Mouse (Mus musculus) brain, embryonic 18.5 days (tissue): ENCODE results near the gene Spata19.

Source experiments
- DNase-seq: peaks from one replicate; pipeline ENCODE4 v3.0.0-alpha.2; 2012; ENCODE audit warnings: low read depth, low spot score

The Spata19 gene

DNA sequence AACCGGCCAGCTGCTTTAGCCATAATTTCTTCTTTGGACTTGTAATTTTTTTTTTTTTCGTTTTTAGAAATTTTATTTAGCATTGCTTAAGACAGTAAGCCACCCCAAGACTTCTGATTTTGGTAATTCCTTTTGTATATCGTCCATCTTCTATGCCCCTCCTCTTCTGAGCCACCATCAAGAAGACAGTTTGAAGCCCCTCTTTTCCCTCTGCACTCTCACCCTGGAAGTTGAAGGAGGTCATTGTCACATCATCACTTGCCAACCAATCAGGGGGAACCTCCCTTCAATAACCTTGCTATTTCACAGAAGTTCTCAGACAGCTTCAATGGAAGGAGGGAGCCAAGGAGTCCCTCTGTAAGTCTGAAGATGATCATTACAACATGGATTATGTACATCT is at the start of gene Spata19:
Gene Spata19, plus strand, starts transcription at position 301 of the 400 bp plus-strand sequence.
- DNase-seq: no peak

DNA sequence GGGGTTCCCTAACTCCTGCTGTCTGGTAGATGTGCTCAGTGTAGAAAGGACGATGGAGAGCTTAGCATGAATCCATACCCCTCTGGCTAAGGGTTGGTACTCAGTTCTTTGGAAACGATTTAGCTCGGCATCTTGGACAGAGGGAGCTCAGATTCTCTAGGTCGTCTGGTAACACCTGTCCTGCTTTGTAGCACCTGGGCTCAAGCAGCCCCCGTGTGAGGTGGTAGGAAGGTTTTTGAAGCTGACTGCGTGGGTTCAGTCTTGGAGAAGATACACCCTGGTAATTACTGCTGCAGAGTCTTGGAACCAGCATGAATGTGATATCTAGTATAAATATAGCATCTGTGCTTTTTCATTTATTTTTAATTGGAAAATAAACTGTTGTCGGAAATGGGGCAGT is 43.5 kb upstream of the Spata19 start:
- no peak for DNase-seq

DNA sequence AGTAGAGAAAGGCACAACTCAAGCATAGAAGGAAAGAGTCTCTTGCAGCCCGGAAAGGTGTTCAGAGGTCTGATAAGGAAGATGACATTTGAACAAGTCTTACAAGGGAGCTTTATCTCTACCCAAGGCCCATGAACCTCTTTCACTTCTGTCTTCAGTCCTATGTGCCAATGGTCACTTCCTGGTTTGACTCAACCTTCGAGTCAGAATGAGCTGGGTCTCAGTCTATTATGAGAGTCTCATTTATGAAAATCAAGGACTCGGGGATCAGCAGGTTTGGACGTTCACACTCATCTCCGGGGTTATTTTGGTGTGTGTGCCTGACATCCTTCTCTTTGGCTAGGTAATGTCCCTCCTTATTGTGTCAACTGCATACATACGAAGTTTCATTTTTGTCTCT is 38.7 kb upstream of the Spata19 start:
- no peak for DNase-seq

DNA sequence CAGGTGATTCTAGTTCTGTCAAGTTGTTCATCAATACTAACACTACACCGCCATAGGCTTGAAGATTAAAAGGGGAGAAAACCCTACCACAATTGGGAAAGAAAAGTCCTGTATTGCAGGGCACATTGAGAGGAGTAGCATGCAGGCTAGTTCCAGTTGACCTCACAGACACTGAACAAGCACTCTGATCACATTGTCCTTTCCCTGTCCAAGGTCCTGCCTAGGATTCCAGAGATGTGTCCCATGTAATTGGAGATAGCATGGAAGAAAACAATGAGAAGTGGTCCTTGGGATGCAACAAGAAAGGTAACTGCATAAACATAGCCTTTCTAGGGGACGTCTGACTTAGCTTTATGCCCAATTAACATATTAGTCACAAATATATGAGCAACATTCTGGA is 29.4 kb upstream of the Spata19 start:
- DNase-seq: no peak

DNA sequence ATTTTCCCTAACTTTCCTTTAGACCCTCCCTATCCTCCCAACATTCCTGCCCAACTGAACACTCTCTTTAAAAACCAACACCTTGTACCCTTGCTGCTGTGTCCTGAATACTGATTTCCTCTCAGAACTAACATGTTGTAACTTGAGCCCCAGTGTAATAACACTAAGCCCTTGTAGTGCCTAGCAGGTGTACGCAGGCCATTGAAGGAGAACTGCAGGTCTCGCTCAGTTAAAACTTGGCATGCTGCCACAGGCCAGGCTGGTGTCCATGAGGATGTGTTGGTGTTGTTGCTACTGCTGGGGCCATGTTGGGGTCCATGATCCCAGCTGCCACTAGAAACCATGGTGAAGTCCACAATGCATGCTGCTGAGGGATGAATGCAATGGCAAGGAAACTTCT is 27.5 kb upstream of the Spata19 start:
- no peak for DNase-seq

DNA sequence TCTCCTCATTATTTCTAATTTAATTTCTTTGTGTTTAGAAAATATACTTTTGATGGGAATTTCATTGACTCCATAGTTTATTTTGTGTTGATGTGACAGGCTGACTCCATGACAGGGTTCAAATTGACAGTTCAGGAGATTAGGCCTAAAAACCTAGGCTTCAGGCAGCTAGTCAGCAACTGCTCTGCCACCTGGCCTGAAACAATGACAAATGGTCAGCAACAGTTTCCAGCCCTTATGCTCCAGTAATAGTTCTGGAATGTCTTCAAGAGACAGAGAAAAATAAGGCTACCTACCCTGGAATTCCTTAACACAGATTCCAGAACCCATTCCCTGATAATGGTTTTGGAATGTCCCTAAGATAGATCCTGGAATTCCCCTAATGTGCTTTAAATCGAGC is 20.9 kb upstream of the Spata19 start:
- no peak for DNase-seq

DNA sequence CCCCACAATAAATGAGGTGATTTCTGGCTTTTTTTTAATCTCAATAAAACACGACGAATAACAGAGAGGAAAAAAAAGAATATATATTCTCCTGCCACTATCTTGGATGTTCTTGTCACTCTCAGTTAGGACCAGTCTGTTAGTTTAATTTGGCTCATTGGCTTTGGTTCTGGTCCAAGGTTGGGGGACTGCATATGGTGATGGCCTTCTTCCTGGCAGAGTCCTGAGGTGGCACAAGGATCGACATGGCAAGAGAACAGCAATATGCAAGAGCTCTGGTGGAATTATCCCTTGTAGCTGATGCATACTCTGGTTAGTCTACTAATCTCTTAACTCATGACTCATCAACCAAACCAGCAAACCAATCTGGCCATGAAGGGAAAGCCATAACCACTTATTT is 9.6 kb upstream of the Spata19 start:
- DNase-seq: no peak

DNA sequence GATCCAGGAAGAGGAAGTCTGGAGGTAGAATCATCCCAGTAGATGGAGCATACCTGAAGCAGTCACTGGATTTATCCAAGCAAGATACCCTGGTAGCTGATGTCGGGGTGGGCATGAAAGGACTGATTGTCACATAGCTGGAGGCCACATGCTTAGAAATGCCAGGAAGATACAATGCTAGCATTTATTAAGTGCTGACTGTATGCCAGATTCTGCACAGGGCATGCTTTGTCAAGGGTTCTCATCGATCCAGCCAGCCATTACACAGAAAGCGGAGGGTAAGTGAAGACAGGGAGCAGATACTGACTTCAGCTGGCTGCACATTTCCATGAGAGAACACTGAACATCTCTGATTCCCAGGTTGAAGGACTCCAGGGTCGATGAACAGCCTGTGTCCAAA is 4.6 kb downstream of the Spata19 start:
- no peak for DNase-seq

DNA sequence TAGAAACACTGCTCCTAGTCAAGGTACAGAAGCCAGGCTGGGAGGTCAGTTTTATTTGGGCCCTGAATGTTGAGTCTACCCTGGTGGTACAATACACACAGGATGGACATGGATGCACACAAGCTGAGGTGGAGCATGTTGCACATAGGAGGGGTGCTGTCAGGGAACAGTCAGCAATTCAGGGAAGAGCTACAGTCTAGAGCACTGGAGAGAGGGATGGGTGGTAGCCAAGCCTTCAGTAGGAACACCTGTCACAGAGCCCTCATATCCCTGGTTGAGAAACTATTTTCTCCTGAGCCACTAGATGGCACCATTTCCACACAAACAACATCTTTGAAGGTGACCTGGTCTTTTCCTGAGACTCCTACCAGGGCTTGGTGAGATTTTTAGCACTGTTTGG is 13.1 kb downstream of the Spata19 start:
- peak; percentile 56 for DNase-seq

DNA sequence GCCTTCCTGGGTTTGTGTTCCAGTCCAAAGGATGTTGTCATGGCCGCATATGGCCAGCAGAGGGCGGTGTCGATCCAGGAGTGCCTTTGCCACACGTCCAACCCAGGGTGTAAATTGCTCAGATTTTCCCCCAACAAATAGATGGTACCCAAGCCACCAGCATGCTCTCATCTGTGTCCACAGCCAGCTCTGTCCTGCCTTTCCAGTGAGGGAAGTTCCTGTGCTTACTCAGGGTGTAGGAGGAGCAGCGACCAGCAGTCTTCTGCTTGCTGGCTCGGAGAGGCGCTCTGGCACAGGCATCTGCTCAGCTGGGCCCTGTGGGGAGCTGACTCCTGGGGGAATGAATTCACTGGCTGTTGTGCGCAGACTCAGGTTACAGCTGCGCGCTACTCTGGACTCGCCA is 17.5 kb downstream of the Spata19 start:
- DNase-seq: peak; percentile 39

DNA sequence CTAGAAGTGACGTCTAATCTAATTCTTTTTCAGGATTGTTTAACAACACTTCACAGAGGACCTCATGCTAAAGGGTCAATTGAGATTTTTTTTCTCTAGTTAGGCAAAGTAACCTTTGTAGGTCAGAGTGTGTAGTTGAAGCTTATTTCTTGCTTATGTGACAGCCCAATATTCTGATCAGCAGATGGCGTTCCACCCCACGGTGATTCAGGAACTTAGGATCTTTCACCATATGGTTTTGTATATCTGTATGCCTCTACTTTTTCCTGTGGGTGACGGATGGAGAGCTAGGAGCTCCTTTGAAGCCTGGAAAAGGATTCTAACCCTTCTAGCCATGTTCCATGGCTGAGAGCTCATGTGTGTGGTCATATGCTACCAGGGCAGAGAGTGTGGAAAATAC is 27.9 kb downstream of the Spata19 start:
- no peak for DNase-seq

DNA sequence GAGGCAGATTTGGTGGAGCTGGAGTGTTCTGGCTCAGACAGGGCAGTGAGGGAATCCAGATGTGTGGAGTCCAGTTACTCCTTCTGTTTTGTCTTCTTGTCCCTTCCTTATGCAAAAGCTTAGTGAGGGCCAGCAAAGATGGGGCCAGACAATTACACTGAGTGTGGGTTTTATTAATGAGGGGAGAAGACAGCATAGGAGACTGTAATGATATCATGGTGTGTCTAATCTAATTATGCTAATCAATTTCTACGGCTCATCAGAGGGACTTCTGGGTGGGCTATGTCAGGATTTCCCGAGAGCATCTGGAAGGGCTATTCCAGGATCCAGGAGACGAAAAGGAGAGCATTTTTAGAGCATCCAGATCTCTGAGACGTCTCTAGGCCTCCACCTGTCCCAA is 32.0 kb downstream of the Spata19 start:
- DNase-seq: no peak

DNA sequence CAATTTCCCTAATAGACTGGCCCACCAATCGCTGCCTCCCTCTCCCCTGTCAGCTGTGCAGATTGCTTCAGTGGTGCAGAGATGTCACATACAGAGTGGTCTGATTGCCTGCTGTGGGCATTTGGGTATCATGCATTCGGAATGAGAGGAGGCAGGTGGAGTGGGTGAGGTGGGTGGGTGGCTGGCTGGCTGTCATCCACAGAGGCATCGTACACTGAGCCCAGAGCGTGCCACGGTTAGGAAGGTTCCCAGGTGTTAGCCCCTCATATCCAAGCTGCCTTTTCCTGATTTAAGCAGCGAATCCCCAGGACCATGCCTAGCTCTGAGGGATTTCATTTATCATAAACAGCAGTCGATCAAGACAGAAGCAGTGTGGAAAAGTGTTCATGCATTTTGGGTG is 36.7 kb downstream of the Spata19 start:
- no peak for DNase-seq

DNA sequence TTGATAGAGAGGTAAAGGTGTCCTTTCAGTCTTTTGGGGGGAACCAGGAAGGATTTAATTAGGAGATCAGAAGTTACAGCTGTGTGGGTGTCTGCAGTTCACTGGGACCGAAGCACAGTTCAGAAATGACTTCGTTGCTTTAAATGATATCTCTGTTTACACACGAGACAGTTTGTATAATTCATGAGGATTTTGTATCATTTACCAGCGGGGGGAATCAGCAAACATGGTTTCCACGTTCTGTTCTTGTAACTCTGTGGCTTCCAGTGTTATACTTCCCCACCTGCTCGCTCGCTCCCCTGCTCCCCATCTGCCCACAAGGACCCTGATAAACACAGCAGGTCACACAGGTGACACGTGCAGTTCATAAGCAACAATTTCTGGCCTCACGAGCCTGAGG is 39.3 kb downstream of the Spata19 start:
- DNase-seq: no peak

DNA sequence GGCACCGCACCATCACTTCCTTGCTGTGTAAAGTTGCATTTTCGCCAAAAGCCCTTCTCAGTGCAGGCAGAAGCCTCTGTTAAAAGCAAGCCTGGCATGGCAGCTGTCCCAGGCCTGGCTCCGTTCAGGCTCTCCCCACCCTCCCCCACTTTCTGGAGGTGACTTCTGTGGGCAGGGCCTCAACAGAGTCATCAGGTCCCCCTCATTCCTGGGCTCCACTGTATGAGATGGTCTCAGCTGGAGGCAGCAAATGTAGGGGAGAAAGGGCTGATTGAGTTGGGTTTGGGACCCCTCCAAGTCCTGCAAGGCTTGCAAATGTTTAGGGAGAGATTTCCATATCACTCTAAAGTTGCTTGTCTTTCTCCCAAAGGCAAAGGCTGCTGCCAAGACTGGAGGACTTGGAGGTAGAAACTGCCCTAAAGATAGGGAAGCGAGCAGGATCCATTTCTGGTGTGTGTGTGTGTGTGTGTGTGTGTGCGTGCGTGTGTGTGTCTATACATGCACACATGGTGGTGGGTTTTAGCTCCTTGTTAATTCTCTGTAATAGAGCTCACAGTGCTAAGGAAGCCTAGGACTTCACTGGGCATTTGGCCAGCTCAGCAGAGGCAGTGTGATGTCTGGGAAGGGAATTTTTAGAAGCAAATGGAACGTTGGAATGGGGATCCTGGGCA is 40.9 kb downstream of the Spata19 start:
- DNase-seq: peak; percentile 54

DNA sequence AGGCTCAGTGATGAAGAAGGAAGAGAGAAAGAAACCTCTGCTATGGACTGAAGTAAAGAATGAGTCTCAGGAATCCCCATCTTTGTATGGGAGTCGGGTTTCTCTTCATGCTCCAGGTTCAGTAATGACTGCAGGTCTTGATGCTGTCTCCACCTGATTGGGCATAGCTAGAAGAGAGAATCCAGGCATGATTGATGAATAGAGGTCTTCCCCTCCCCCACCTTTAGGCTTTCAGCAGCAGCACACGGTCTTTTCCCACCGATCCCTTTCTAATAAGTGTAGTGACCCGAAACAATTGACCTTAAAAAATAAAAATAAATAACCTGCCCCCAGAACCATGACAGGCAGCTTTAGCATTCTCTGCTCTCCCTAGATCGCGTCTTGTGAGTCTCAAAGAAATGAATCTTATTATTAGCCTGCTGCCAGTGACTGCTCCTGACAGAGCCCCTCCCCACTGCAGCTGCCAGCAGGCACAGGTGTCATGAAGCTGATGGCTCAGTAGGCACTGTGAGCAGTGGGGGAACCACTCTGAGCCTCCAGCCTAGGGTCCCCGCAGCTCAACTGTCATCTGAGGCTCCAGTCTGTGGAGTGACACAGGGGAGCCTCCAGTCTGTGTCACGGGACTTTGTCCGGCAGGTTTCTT is 53.3 kb downstream of the Spata19 start:
- DNase-seq: no peak
